Comparison of ENCODE assay signal across 24 mouse cellular contexts in genomic region chr9:82856241-82856640, GRCm38 (mm10).
"Had no signal": no experiment of that assay in that cellular context is flagged by ENCODE, and none has a peak within 500 bp of the region (broad histone marks: within the 10 kb centered on the region; RNA-seq: fewer than 3 reads in every experiment).

No protein-coding gene starts in this region.

- H3K27me3 ChIP-seq: heart, embryonic 12.5 days; hindbrain, embryonic 12.5 days; intestine, embryonic 15.5 days; limb, embryonic 12.5 days; liver, embryonic 13.5 days; liver, embryonic 15.5 days had no signal

- H3K27ac ChIP-seq: gastrocnemius, adult 2 months; heart, embryonic 10.5 days; hindbrain, embryonic 10.5 days; hindbrain, embryonic 12.5 days; hindbrain, embryonic 14.5 days; intestine, embryonic 15.5 days; left cerebral cortex, adult 2 months; limb, embryonic 10.5 days; limb, embryonic 12.5 days; liver, embryonic 13.5 days; liver, embryonic 15.5 days had no signal

- H3K4me3 ChIP-seq: gastrocnemius, adult 2 months; heart, embryonic 10.5 days; heart, embryonic 12.5 days; hindbrain, embryonic 10.5 days; hindbrain, embryonic 12.5 days; intestine, embryonic 15.5 days; left cerebral cortex, adult 2 months; limb, embryonic 10.5 days; limb, embryonic 12.5 days; liver, embryonic 13.5 days; liver, embryonic 15.5 days had no signal

- H3K4me1 ChIP-seq: intestine, embryonic 15.5 days; limb, embryonic 10.5 days; limb, embryonic 12.5 days; liver, embryonic 13.5 days had no signal

- H3K4me2 ChIP-seq: heart, embryonic 12.5 days; hindbrain, embryonic 12.5 days; hindbrain, embryonic 14.5 days; intestine, embryonic 15.5 days; limb, embryonic 12.5 days; liver, embryonic 11.5 days; liver, embryonic 13.5 days; liver, embryonic 15.5 days had no signal

- DNase-seq: gastrocnemius, adult 2 months; gastrocnemius, postnatal 10 days; gastrocnemius, postnatal 25 days; heart, adult 18-20 months; heart, postnatal 10 days; heart, postnatal 4 days; kidney, adult 18-20 months; kidney, adult 8-10 months; kidney, postnatal 10 days; kidney, postnatal 25 days; kidney, postnatal 4 days; liver; liver, embryonic 13.5 days had no signal

- H3K9ac ChIP-seq: heart, embryonic 12.5 days; hindbrain, embryonic 12.5 days; hindbrain, embryonic 14.5 days; intestine, embryonic 15.5 days; limb, embryonic 12.5 days; liver, embryonic 13.5 days; liver, embryonic 15.5 days had no signal

- H3K36me3 ChIP-seq: heart, embryonic 10.5 days; heart, embryonic 12.5 days; hindbrain, embryonic 10.5 days; hindbrain, embryonic 12.5 days; intestine, embryonic 15.5 days; limb, embryonic 10.5 days; limb, embryonic 12.5 days; liver, embryonic 13.5 days; liver, embryonic 15.5 days had no signal

- H3K9me3 ChIP-seq: heart, embryonic 10.5 days; heart, embryonic 12.5 days; hindbrain, embryonic 10.5 days; hindbrain, embryonic 12.5 days; intestine, embryonic 15.5 days; limb, embryonic 10.5 days; limb, embryonic 12.5 days; liver, embryonic 13.5 days; liver, embryonic 15.5 days had no signal
